Mouse (Mus musculus) limb, embryonic 15.5 days (tissue): ENCODE measurements around the gene Sap30bp. TPM values are rescaled to one million over a fixed set of nuclear protein-coding genes. Genes with fewer than 3 reads are reported as not detected.

ENCODE experiments used
- ATAC-seq: fragments of 200-750 bp; cut with Nextera tagmentation; 2 replicates; pipeline ENCODE4 v1.8.0; 2017; ENCODE audit warnings: low read depth, moderate TSS enrichment; ENCODE audit not compliant: insufficient number of reproducible peaks, low FRiP score, low TSS enrichment
- H3K27ac ChIP-seq: fragments of 300-500 bp; sonication (generic); 2 replicates; pipeline ENCODE4 v1.5.1; 2015; ENCODE audit warnings: moderate library complexity, mild to moderate bottlenecking, inconsistent platforms
- H3K27me3 ChIP-seq: fragments of 300-500 bp; sonication (generic); 2 replicates; pipeline ENCODE4 v1.6.1; 2015; ENCODE audit warnings: inconsistent platforms
- H3K36me3 ChIP-seq: fragments of 300-500 bp; sonication (generic); 2 replicates; pipeline ENCODE4 v1.6.1; 2015; ENCODE audit warnings: inconsistent platforms
- H3K4me1 ChIP-seq: fragments of 300-500 bp; sonication (generic); 2 replicates; pipeline ENCODE4 v1.6.1; 2015; ENCODE audit warnings: inconsistent platforms
- H3K4me2 ChIP-seq: fragments of 300-500 bp; sonication (generic); 2 replicates; pipeline ENCODE4 v1.6.1; 2015; ENCODE audit warnings: mild to moderate bottlenecking, inconsistent platforms
- H3K4me3 ChIP-seq: fragments of 300-500 bp; sonication (generic); 2 replicates; pipeline ENCODE4 v1.5.1; 2015; ENCODE audit warnings: mild to moderate bottlenecking, inconsistent platforms
- H3K9ac ChIP-seq: fragments of 300-500 bp; sonication (generic); 2 replicates; pipeline ENCODE4 v1.6.1; 2015; ENCODE audit warnings: inconsistent platforms
- H3K9me3 ChIP-seq: fragments of 300-500 bp; sonication (generic); 2 replicates; pipeline ENCODE4 v1.6.1; 2016; ENCODE audit warnings: inconsistent platforms
- WGBS: fragments of 180-500 bp; shearing (Covaris S2); methylation state at CpG from one replicate; pipeline ENCODE4 v1.1.7; 2015; 5-methylcytosine and 5-hydroxymethylcytosine counted together
- polyA plus RNA-seq: library from polyadenylated mRNA; unstranded; fragments of >200 nt; fragmentation: Nextera tagmentation; extraction: Ambion mirVana; gene quantifications from 2 replicates; pipeline ENCODE4 v1.2.1, GENCODE M21; 2015

Sap30bp gene
- 31.3 and 36.1 TPM in 2 replicates for polyA plus RNA-seq

DNA sequence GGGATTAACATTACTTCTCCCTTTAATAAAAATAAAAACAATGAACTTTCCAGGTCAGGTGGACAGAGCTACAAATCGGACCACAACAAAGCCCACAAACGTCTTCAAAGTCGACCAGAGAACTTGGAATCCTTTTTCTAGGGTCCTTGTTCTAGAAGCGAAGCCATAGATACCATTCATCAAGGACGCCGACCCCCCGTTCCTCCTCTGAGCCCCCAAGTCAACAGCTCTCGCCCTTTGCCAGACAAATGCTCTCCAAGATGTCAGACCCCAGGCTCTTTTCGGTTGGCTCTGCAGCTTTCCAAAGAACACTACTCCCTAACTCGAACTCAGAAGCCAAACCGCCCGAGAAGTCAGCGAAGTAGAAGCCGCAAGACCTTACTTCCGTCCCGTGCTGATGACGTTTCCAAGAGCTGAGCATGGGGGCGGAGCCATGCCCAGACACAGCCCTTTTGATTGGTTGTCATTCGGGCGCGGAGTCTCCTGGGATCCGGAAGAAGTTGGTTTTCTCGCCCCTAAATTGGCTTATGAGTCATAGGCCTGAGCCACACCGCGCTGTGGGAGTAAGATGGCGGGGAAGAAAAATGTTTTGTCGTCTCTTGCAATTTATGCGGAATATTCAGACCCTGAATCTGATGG lies at the start of gene Sap30bp, which contains the start of gene Recql5:
Sap30bp (plus strand) TSS at position 175 of the 639 bp plus-strand sequence.
Recql5 (minus strand) TSS at position 370 of the 639 bp plus-strand sequence.
- ATAC-seq, result peak; percentile 97
- Histone ChIP-seq H3K9me3 (no peaks in the 10 kb centered on the region), H3K36me3 (peaks cover 39% of the 10 kb centered on the region), H3K27ac (peak within 1 kb of the TSS; percentile 3; the same call in 1 of the 2 replicates), H3K4me1 (peaks cover 26% of the 10 kb centered on the region), H3K9ac (peak within 1 kb of the TSS; percentile 57), H3K27me3 (no peaks in the 10 kb centered on the region), H3K4me2 (peak within 1 kb of the TSS; percentile 79), H3K4me3 (peak within 1 kb of the TSS; percentile 61)
- under 1% methylated on average over 28 of the region's 28 CpGs for WGBS

DNA sequence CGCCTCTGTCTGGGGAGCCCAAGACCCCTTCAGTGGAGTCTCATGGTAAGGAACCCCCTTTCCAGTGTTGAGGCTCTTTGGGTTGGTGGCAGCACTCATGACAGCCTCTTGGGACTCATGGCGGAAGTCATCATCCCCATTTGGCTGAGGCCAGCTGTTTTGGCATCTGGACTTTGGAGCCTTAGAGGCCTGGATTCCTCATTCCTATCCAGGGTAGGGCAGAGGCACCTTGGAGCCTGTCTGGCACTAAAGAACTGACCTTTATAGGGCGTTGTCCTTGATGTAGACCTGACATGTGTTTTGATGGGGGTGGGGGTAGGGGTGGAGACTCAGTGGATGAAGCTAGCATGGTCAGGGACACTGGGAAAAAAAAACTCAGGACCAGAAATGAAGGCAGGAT lies 48.7 kb upstream of the Sap30bp start:
- WGBS, result 89% methylated on average over 3 of the region's 3 CpGs
- ATAC-seq, result no peak
- H3K4me3 ChIP-seq, result no peak overlapping the region

DNA sequence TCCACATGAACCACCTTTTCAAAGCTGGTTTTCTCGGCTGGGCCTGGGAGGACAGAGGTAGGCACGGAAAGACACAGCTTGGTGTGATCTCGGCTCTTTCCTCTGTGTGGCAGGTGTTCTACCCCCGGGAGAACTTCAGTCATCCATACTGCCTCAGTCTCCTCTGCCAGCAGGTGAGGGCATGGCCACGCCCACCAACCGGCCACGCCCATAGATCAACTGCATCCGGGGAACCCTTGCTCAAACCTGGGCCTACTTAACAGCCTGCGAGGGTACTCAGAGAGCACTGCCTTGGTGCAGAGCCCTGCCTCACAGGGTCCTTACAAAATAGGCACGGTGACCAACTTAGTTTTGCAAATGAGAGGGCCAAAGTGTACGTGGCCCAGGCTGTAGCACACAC lies 47.8 kb upstream of the Sap30bp start:
- H3K36me3 ChIP-seq, result no peaks in the 10 kb centered on the region
- H3K4me2 ChIP-seq, result no peak overlapping the region
- H3K4me1 ChIP-seq, result no peaks in the 10 kb centered on the region
- WGBS, result 68% methylated on average over 11 of the region's 11 CpGs
- H3K9me3 ChIP-seq, result no peaks in the 10 kb centered on the region
- H3K4me3 ChIP-seq, result no peak overlapping the region
- H3K27ac ChIP-seq, result no peak overlapping the region
- peaks cover 28% of the 10 kb centered on the region for H3K27me3 ChIP-seq
- no peak for ATAC-seq
- no peak overlapping the region for H3K9ac ChIP-seq

More for the DNA sequence above, 48.7 kb upstream of the Sap30bp start:
- Histone ChIP-seq H3K27me3 (peaks cover 28% of the 10 kb centered on the region), H3K4me1 (no peaks in the 10 kb centered on the region), H3K9me3 (no peaks in the 10 kb centered on the region), H3K9ac (no peak overlapping the region), H3K4me2 (no peak overlapping the region), H3K36me3 (no peaks in the 10 kb centered on the region), H3K27ac (no peak overlapping the region)

DNA sequence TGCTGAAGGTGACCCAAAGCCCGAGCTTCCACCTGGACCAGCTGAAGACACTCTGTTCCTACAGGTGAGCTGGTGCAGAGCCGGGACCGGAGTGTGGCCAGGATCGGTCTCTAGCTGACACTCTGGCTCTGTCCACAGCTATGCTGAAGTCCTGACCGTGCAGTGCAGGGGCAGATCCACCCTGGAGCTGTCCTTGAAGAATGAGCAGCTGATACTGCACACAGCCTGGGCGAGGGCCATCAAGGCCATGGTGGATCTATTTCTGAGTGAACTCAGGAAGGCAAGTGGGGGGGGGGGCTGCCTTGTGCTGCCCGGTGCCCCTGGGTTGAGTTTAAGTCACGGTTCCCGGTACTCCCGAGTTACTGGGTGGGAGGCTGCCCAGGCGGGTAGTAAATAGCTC lies 46.6 kb upstream of the Sap30bp start:
- Histone ChIP-seq H3K9me3 (no peaks in the 10 kb centered on the region), H3K27ac (no peak overlapping the region), H3K4me3 (no peak overlapping the region), H3K4me2 (no peak overlapping the region), H3K4me1 (no peaks in the 10 kb centered on the region), H3K27me3 (peaks cover 28% of the 10 kb centered on the region), H3K36me3 (no peaks in the 10 kb centered on the region), H3K9ac (no peak overlapping the region)
- ATAC-seq, result no peak
- WGBS, result 85% methylated on average over 11 of the region's 11 CpGs

DNA sequence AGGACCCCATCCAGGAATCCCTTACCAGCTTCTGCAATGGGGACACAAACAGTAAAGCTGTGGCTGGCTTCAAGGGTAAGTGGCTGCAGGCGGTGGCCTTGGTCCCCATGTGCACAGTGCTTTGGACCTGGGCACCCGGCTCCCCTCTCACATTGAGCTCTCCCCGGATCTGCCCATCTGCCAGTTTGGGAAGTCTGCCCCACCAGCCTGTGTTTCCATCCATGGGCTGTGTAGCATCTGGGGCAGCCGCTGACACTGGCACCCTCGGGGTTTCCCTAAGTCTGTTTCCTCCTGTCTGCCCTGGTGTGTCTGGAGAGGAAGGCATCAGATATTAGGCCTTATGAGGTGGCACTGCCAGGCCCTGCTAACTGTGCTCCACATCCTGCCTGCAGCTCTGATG lies 45.1 kb upstream of the Sap30bp start:
- Histone ChIP-seq H3K4me1 (no peaks in the 10 kb centered on the region), H3K36me3 (0 out of 2 replicates have a peak, but pooled peaks cover 4% of the 10 kb centered on the region), H3K4me2 (no peak overlapping the region), H3K4me3 (no peak overlapping the region), H3K27ac (no peak overlapping the region), H3K9ac (no peak overlapping the region), H3K9me3 (no peaks in the 10 kb centered on the region), H3K27me3 (peaks cover 14% of the 10 kb centered on the region)
- ATAC-seq, result no peak
- 77% methylated on average over 5 of the region's 5 CpGs for WGBS

DNA sequence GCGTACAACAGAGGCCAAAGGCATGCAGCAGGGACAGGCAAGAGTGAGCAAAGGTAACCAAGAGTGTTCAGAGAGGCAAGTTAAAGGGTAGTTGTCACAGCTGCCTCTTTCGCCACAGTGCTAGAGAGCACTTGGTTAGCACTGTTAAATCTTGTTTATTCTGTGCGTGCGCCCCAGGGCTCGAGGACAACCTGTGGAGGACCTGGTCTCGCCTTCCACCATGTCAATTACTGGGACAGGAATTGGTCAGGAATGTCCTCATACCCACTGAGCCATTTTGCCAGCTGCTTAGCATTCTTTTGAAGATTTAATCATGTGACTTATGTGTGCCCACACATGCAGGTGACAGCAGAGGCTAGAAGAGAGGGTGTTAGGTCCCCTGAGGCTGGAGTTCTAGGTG lies 43.9 kb upstream of the Sap30bp start:
- WGBS, result 64% methylated on average over 6 of the region's 6 CpGs
- no peak overlapping the region for H3K27ac ChIP-seq
- ATAC-seq, result no peak

DNA sequence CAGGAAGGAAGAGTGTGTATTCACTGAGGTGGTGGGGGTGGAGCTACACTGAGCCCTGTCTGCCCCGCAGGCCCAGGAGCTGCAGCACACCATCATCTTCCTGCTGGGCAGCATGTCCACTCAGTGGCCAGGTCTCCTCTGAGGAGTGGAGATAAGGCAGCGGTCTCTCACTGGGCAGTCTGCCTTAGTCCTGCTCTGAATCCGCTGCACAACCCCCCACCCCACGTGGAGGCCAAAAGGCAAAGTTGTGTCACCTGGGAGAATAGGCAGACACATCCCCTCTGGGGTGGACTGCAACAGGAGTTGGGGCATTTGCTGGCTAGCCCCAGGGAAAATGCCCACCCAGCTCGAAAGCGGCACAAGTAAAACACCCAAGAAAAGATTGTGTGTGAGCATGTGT lies 40.9 kb upstream of the Sap30bp start:
- ATAC-seq, result no peak
- no peak overlapping the region for H3K9ac ChIP-seq
- no peak overlapping the region for H3K27ac ChIP-seq
- no peak overlapping the region for H3K4me3 ChIP-seq
- H3K9me3 ChIP-seq, result no peaks in the 10 kb centered on the region
- no peaks in the 10 kb centered on the region for H3K27me3 ChIP-seq
- peaks cover 43% of the 10 kb centered on the region for H3K36me3 ChIP-seq
- H3K4me2 ChIP-seq, result no peak overlapping the region
- no peaks in the 10 kb centered on the region for H3K4me1 ChIP-seq
- 63% methylated on average over 6 of the region's 6 CpGs for WGBS

More for the DNA sequence above, 43.9 kb upstream of the Sap30bp start:
- no peak overlapping the region for H3K4me2 ChIP-seq
- no peak overlapping the region for H3K4me3 ChIP-seq
- H3K27me3 ChIP-seq, result peaks cover 3% of the 10 kb centered on the region
- H3K9me3 ChIP-seq, result no peaks in the 10 kb centered on the region
- H3K4me1 ChIP-seq, result no peaks in the 10 kb centered on the region
- no peak overlapping the region for H3K9ac ChIP-seq
- H3K36me3 ChIP-seq, result peaks cover 14% of the 10 kb centered on the region; the same call in 1 of the 2 replicates

DNA sequence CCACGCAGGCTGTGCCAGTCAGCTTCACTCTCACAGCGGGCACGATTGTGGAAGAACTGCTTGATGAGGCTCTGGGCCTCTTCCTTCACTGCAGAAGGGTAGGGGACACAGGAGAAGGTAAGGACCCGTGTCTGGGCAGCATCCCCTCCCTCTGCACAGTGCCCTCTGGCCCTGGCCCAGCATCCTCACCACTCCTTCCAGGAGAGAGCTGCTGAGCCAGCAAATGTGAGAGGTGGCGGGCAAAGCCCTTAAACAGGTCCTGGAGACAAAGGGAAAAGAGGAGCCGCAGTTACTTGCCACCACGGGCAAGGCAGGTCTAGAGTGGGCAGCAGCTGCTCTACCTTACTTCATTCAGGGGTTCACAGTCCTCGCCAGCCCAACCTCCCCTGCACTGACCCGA lies 40.0 kb upstream of the Sap30bp start:
- H3K9me3 ChIP-seq, result no peaks in the 10 kb centered on the region
- no peak for ATAC-seq
- no peak overlapping the region for H3K4me2 ChIP-seq
- no peaks in the 10 kb centered on the region for H3K4me1 ChIP-seq
- H3K4me3 ChIP-seq, result no peak overlapping the region
- H3K27me3 ChIP-seq, result no peaks in the 10 kb centered on the region
- 87% methylated on average over 9 of the region's 9 CpGs for WGBS
- H3K9ac ChIP-seq, result no peak overlapping the region
- no peak overlapping the region for H3K27ac ChIP-seq
- H3K36me3 ChIP-seq, result peaks cover 43% of the 10 kb centered on the region

DNA sequence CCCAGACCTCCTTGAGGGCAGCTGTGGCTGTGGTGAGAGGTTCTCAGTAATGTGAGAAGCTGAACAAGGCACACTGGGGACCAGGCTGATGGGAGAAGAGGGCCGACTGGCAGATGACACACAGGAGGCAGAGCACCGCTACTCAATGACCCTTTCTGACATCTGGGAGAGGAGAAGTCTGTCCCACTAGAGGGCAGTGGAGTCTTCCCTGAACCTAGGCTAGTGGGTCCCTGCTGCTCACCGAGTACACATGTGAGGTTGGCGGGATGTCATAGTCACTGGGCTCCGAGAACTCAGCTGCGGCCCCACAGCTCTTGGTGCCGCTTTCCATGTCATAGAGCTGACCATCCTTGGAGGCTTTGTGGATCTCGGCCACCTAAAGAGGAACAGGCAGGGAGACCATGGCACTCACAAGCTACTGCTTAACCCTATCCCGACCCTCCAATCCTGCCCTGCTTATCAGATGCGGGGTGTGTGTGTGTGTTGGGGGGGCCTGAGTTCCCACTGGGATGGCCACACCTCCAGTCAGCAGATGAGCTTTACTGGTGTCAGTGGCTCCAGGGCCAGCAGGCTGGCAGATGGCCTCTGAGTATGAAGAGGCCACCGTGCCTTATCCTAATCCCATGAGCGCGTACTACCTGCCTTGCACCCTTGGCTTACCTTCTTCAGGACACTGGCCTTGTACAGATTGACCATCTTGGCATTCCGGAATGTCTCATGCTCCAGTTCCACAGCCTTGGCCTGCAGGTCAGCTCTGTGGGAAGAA lies 38.1 kb upstream of the Sap30bp start:
- H3K27me3 ChIP-seq, result no peaks in the 10 kb centered on the region
- H3K4me2 ChIP-seq, result no peak overlapping the region
- H3K9ac ChIP-seq, result no peak overlapping the region
- H3K9me3 ChIP-seq, result no peaks in the 10 kb centered on the region
- no peak for ATAC-seq
- no peak overlapping the region for H3K27ac ChIP-seq
- peaks cover 43% of the 10 kb centered on the region for H3K36me3 ChIP-seq
- H3K4me1 ChIP-seq, result peaks cover 11% of the 10 kb centered on the region
- 73% methylated on average over 14 of the region's 14 CpGs for WGBS
- no peak overlapping the region for H3K4me3 ChIP-seq

DNA sequence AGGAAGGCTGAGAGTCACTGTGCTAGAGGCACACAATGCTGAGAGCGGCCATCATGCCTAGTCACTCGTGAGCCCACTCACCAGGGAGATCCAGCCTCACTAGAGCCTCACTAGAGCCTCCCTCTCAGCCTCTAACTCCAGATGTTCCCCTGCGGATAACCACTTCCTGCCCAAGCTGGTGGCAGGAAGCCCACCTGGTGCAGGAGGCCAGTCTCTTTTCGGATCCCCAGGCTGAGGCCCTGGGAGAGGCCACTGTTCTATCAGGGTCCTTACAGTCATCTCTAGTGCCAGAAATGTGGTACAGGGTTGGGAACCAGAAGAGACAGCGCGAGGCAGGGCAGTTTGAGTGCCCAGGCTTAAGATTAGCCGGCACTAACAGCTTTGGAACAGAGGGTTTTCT lies 34.6 kb upstream of the Sap30bp start:
- Histone ChIP-seq H3K36me3 (peaks cover 34% of the 10 kb centered on the region), H3K9ac (no peak overlapping the region), H3K27ac (peak overlapping the region; percentile 30), H3K4me3 (no peak overlapping the region), H3K9me3 (no peaks in the 10 kb centered on the region), H3K4me2 (no peak overlapping the region), H3K27me3 (no peaks in the 10 kb centered on the region), H3K4me1 (peaks cover 42% of the 10 kb centered on the region)
- 71% methylated on average over 7 of the region's 7 CpGs for WGBS
- no peak for ATAC-seq

DNA sequence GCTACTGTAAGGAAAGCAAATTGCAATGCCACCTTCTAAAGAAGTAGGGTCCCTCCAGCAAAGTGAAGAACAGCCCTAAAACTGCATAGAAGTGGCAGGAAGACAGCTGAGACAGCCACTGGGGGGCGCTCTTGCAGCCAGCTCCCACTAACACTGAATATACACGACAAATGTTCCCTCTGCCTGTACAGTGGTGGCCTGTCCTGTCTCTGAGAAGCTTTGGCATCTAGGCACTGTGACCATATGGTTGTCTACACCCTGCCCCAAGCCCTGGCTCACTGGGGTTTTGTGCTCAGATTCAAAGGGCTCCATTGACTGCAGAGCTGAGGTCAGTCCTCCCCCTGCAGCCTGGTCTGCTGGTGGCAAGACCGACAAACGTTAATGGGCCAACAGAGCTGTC lies 34.2 kb upstream of the Sap30bp start:
- no peak for ATAC-seq
- H3K9ac ChIP-seq, result no peak overlapping the region
- H3K4me3 ChIP-seq, result no peak overlapping the region
- no peaks in the 10 kb centered on the region for H3K9me3 ChIP-seq
- H3K4me2 ChIP-seq, result no peak overlapping the region
- WGBS, result 24% methylated on average over 4 of the region's 4 CpGs
- peak overlapping the region; percentile 30; the same call in 1 of the 2 replicates for H3K27ac ChIP-seq
- H3K36me3 ChIP-seq, result peaks cover 31% of the 10 kb centered on the region
- no peaks in the 10 kb centered on the region for H3K27me3 ChIP-seq
- peaks cover 47% of the 10 kb centered on the region for H3K4me1 ChIP-seq
